Mouse (Mus musculus): ENCODE measurements around the gene Rab26. TPM values are rescaled to one million over a fixed set of nuclear protein-coding genes. Genes with fewer than 3 reads are reported as not detected.

The Rab26 gene
- polyA plus RNA-seq, 1 experiment from 2014 or later: 0.85 TPM

GRCm38 (mm10) chr17:24505286-24505955 lies 28.6 kb downstream of the Rab26 start:
- no peak for TF ChIP-seq EP300 (optimal IDR thresholded peaks at IDR 0.05)
- no peak for TF ChIP-seq CTCF (IDR thresholded peaks at IDR 0.05; ENCODE audit: low read depth)
- H3K9ac ChIP-seq (ENCODE audit: low read length): no peak overlapping the region
- DNase-seq (ENCODE audit: low spot score) (no peak), ATAC-seq (ENCODE audit: low FRiP score, low TSS enrichment) (no peak)
- no peaks in the 10 kb centered on the region; the same call in 1 of the 2 replicates for H3K4me1 ChIP-seq (replicated peaks; ENCODE audit: control insufficient read depth, insufficient read depth)
- no peak overlapping the region for H3K27ac ChIP-seq (replicated peaks)
- no peak overlapping the region for H3K4me2 ChIP-seq (replicated peaks; ENCODE audit: low read depth)
- H3K4me3 ChIP-seq (ENCODE audit: low read depth, low read length): no peak overlapping the region
- H3K27me3 ChIP-seq (ENCODE audit: control insufficient read depth, insufficient read depth, low read length): no peaks in the 10 kb centered on the region
- 93% methylated on average over 30 of the region's 30 CpGs for WGBS
- peaks cover 16% of the 10 kb centered on the region for H3K36me3 ChIP-seq (ENCODE audit: control insufficient read depth, insufficient read depth, low read length)
- H3K9me3 ChIP-seq (ENCODE audit: control insufficient read depth, low read length): no peaks in the 10 kb centered on the region

GRCm38 (mm10) chr17:24504085-24504484 lies 29.9 kb downstream of the Rab26 start:
- TF ChIP-seq CTCF (IDR thresholded peaks at IDR 0.05; ENCODE audit: low read depth): no peak
- no peak for TF ChIP-seq EP300 (optimal IDR thresholded peaks at IDR 0.05)
- no peak overlapping the region for H3K4me3 ChIP-seq (ENCODE audit: low read depth, low read length)
- no peaks in the 10 kb centered on the region for H3K27me3 ChIP-seq (ENCODE audit: control insufficient read depth, insufficient read depth, low read length)
- 88% methylated on average over 10 of the region's 10 CpGs for WGBS
- DNase-seq (ENCODE audit: low spot score): no peak
- no peak overlapping the region for H3K4me2 ChIP-seq (replicated peaks; ENCODE audit: low read depth)
- no peaks in the 10 kb centered on the region; the same call in 1 of the 2 replicates for H3K4me1 ChIP-seq (replicated peaks; ENCODE audit: control insufficient read depth, insufficient read depth)
- H3K9ac ChIP-seq (ENCODE audit: low read length): no peak overlapping the region
- peaks cover 4% of the 10 kb centered on the region for H3K36me3 ChIP-seq (ENCODE audit: control insufficient read depth, insufficient read depth, low read length)
- no peaks in the 10 kb centered on the region for H3K9me3 ChIP-seq (ENCODE audit: control insufficient read depth, low read length)
- no peak overlapping the region for H3K27ac ChIP-seq (replicated peaks)
- ATAC-seq (ENCODE audit: low FRiP score, low TSS enrichment): no peak

- DNase-seq (ENCODE audit: low spot score): no peak
- ATAC-seq (ENCODE audit: low FRiP score, low TSS enrichment): no peak
- H3K27ac ChIP-seq (replicated peaks): no peak overlapping the region
- 50% methylated on average over 11 of the region's 11 CpGs for WGBS
- H3K4me1 ChIP-seq (replicated peaks; ENCODE audit: control insufficient read depth, insufficient read depth): no peaks in the 10 kb centered on the region; the same call in 1 of the 2 replicates
- no peak overlapping the region for H3K9ac ChIP-seq (ENCODE audit: low read length)
- H3K4me3 ChIP-seq (ENCODE audit: low read depth, low read length): no peak overlapping the region
- no peaks in the 10 kb centered on the region for H3K27me3 ChIP-seq (ENCODE audit: control insufficient read depth, insufficient read depth, low read length)
- peak; percentile 49 for TF ChIP-seq CTCF (IDR thresholded peaks at IDR 0.05; ENCODE audit: low read depth)
- TF ChIP-seq EP300 (optimal IDR thresholded peaks at IDR 0.05): no peak
- no peak overlapping the region for H3K4me2 ChIP-seq (replicated peaks; ENCODE audit: low read depth)
- H3K9me3 ChIP-seq (ENCODE audit: control insufficient read depth, low read length): no peaks in the 10 kb centered on the region
- H3K36me3 ChIP-seq (ENCODE audit: control insufficient read depth, insufficient read depth, low read length): no peaks in the 10 kb centered on the region
Measured at GRCm38 (mm10) chr17:24502208-24502607, 31.8 kb downstream of the Rab26 start.

- DNase-seq (ENCODE audit: low spot score): no peak
- Histone ChIP-seq H3K4me2 (replicated peaks; ENCODE audit: low read depth) (no peak overlapping the region), H3K9me3 (ENCODE audit: control insufficient read depth, low read length) (no peaks in the 10 kb centered on the region), H3K27me3 (ENCODE audit: control insufficient read depth, insufficient read depth, low read length) (no peaks in the 10 kb centered on the region), H3K4me1 (replicated peaks; ENCODE audit: control insufficient read depth, insufficient read depth) (no peaks in the 10 kb centered on the region), H3K36me3 (ENCODE audit: control insufficient read depth, insufficient read depth, low read length) (no peaks in the 10 kb centered on the region), H3K9ac (ENCODE audit: low read length) (peak overlapping the region; percentile 13; the same call in 1 of the 2 replicates), H3K4me3 (ENCODE audit: low read depth, low read length) (no peak overlapping the region), H3K27ac (replicated peaks) (no peak overlapping the region)
- TF ChIP-seq EP300 (optimal IDR thresholded peaks at IDR 0.05): no peak
- no peak for TF ChIP-seq CTCF (IDR thresholded peaks at IDR 0.05; ENCODE audit: low read depth)
- WGBS: 71% methylated on average over 1 of the region's 1 CpGs
- no peak for ATAC-seq (ENCODE audit: low FRiP score, low TSS enrichment)
Measured at GRCm38 (mm10) chr17:24496026-24496425, 38.0 kb downstream of the Rab26 start.

- WGBS: 77% methylated on average over 3 of the region's 3 CpGs
- DNase-seq (ENCODE audit: low spot score) (no peak), ATAC-seq (ENCODE audit: low FRiP score, low TSS enrichment) (no peak)
- Histone ChIP-seq H3K4me3 (ENCODE audit: low read depth, low read length) (no peak overlapping the region), H3K36me3 (ENCODE audit: control insufficient read depth, insufficient read depth, low read length) (no peaks in the 10 kb centered on the region), H3K27ac (replicated peaks) (no peak overlapping the region), H3K4me1 (replicated peaks; ENCODE audit: control insufficient read depth, insufficient read depth) (no peaks in the 10 kb centered on the region), H3K9me3 (ENCODE audit: control insufficient read depth, low read length) (no peaks in the 10 kb centered on the region), H3K9ac (ENCODE audit: low read length) (no peak overlapping the region), H3K27me3 (ENCODE audit: control insufficient read depth, insufficient read depth, low read length) (no peaks in the 10 kb centered on the region), H3K4me2 (replicated peaks; ENCODE audit: low read depth) (no peak overlapping the region)
- TF ChIP-seq CTCF (IDR thresholded peaks at IDR 0.05; ENCODE audit: low read depth) (no peak), EP300 (optimal IDR thresholded peaks at IDR 0.05) (no peak)
Measured at GRCm38 (mm10) chr17:24495443-24495842, 38.6 kb downstream of the Rab26 start.

- no peak overlapping the region for H3K9ac ChIP-seq (ENCODE audit: low read length)
- no peak for ATAC-seq (ENCODE audit: low FRiP score, low TSS enrichment)
- H3K4me1 ChIP-seq (replicated peaks; ENCODE audit: control insufficient read depth, insufficient read depth): no peaks in the 10 kb centered on the region
Measured at GRCm38 (mm10) chr17:24494627-24495335, 39.2 kb downstream of the Rab26 start.

More at GRCm38 (mm10) chr17:24494627-24495335, 39.2 kb downstream of the Rab26 start:
- no peak overlapping the region for H3K4me2 ChIP-seq (replicated peaks; ENCODE audit: low read depth)
- no peaks in the 10 kb centered on the region for H3K27me3 ChIP-seq (ENCODE audit: control insufficient read depth, insufficient read depth, low read length)
- H3K9me3 ChIP-seq (ENCODE audit: control insufficient read depth, low read length): no peaks in the 10 kb centered on the region
- TF ChIP-seq EP300 (optimal IDR thresholded peaks at IDR 0.05) (no peak), CTCF (IDR thresholded peaks at IDR 0.05; ENCODE audit: low read depth) (peak; percentile 85)
- H3K36me3 ChIP-seq (ENCODE audit: control insufficient read depth, insufficient read depth, low read length): no peaks in the 10 kb centered on the region
- H3K4me3 ChIP-seq (ENCODE audit: low read depth, low read length): no peak overlapping the region
- H3K27ac ChIP-seq (replicated peaks): no peak overlapping the region
- DNase-seq (ENCODE audit: low spot score): peak; percentile 62
- WGBS: 43% methylated on average over 2 of the region's 2 CpGs

Data from stomach, postnatal 0 days (tissue).